Mouse (Mus musculus) megakaryocyte, embryonic 14.5 days (primary cell): ENCODE results near the gene Dnah7c.

Experiments
- FLI1 ChIP-seq: IDR thresholded peaks from 2 replicates; pipeline ENCODE4 v1.6.1; 2012; ENCODE audit warnings: low read length, inconsistent platforms, mixed read lengths
- GATA1 ChIP-seq: IDR thresholded peaks from 3 replicates; pipeline ENCODE4 v1.6.1; 2012; ENCODE audit warnings: mixed read lengths, low read length, inconsistent platforms, borderline replicate concordance

DNA sequence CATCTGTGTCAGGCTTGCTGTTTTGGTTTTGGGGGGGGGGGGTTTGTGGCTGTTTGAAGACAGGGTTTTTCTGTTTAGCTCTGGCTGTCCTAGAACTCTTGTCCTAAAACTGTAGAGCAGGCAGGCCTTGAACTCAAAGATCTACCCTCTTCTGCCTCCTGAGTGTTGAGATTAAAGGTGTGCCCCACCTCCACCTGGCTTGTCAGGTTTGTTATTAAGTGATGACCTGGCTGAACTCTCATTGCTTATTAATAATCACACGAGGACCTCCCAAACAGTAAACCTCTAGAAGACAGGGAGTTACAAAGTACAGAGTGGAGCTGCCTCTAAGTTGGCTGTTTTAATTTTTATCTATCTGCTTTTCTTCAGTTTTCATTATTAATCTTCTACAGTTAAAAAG is 299.9 kb downstream of the Dnah7c start:
- TF ChIP-seq GATA1: no peak
- TF ChIP-seq FLI1: no peak
